ENCODE assay signal across 24 mouse cellular contexts in the genomic region with DNA sequence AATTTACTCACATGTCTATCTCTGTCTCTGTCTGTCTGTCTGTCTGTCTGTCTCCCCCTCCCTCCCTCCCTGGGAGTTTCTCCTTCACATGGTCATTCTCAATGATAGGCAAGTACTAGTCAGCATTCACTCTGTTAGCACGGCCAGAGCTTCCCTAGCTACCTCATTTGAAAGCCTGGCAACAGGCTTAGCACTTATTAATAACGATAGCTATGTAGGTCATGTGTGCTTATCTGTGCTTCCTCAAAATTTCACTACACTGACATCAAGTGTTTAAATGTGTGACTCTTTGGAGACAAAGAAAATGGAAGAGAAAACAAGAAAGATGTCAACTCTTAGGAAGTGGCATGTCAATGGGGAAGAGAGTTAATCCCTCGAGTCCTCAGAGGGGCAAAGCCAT. TPM values are rescaled to one million over a fixed set of nuclear protein-coding genes. Genes with fewer than 3 reads are reported as not detected.
"Had no signal": no experiment of that assay in that cellular context is flagged by ENCODE, and none has a peak within 500 bp of the region (broad histone marks: within the 10 kb centered on the region; RNA-seq: fewer than 3 reads in every experiment).

No protein-coding gene starts in this region.

- H3K4me3 ChIP-seq: left cerebral cortex, adult 2 months; liver, embryonic 15.5 days; lung, embryonic 15.5 days; midbrain, embryonic 12.5 days; myocyte; neural tube, embryonic 13.5 days; stomach, embryonic 15.5 days had no signal

- H3K36me3 ChIP-seq: liver, embryonic 15.5 days; lung, embryonic 15.5 days; midbrain, embryonic 12.5 days; neural tube, embryonic 13.5 days; stomach, embryonic 15.5 days had no signal

- ATAC-seq: midbrain, embryonic 16.5 days had no signal

- H3K27me3 ChIP-seq: lung, embryonic 15.5 days; neural tube, embryonic 13.5 days; stomach, embryonic 15.5 days had no signal

- H3K4me1 ChIP-seq: liver, embryonic 15.5 days had no signal

- H3K4me2 ChIP-seq: liver, embryonic 11.5 days; liver, embryonic 15.5 days; lung, embryonic 15.5 days; midbrain, embryonic 12.5 days; neural tube, embryonic 13.5 days; stomach, embryonic 15.5 days had no signal

- H3K27ac ChIP-seq: kidney, postnatal 0 days; left cerebral cortex, adult 2 months; liver, embryonic 15.5 days; lung, embryonic 15.5 days; midbrain, embryonic 12.5 days; stomach, embryonic 15.5 days had no signal

- DNase-seq: kidney, adult 2 months; kidney, postnatal 25 days; layer of hippocampus, postnatal 36 days; lung, adult 18-20 months; lung, postnatal 10 days; lung, postnatal 36 days; right cerebral cortex, adult 18-20 months; right cerebral cortex, postnatal 25 days; spleen, adult 18-20 months; thymus, postnatal 25 days had no signal

- H3K9ac ChIP-seq: liver, embryonic 15.5 days; lung, embryonic 15.5 days; midbrain, embryonic 12.5 days; neural tube, embryonic 13.5 days; stomach, embryonic 15.5 days had no signal

- H3K9me3 ChIP-seq: liver, embryonic 15.5 days; lung, embryonic 15.5 days; midbrain, embryonic 12.5 days; neural tube, embryonic 13.5 days; stomach, embryonic 15.5 days had no signal

RNA-seq across cellular contexts. Expression of gene Scube2, which starts 26.9 kb away (rescaled TPM):
- total RNA-seq: megakaryocyte-erythroid progenitor cell, adult 5-6 weeks; monocyte, adult 5-6 weeks; neutrophil, adult 5-6 weeks had no signal
- polyA plus RNA-seq: myocyte; thymus, postnatal 0 days had no signal

RNA-seq across cellular contexts. Expression of gene Nrip3, which starts 56.8 kb away (rescaled TPM):
- total RNA-seq: megakaryocyte-erythroid progenitor cell, adult 5-6 weeks; monocyte, adult 5-6 weeks had no signal
